Mouse (Mus musculus): Measurements from ENCODE around the gene Pla2g10.
"Not testable (repeated sequence)": the region's sequence is repeated elsewhere in the genome, so short reads cannot be mapped to it uniquely, and the experiment has no call there.

Pla2g10 gene

DNA sequence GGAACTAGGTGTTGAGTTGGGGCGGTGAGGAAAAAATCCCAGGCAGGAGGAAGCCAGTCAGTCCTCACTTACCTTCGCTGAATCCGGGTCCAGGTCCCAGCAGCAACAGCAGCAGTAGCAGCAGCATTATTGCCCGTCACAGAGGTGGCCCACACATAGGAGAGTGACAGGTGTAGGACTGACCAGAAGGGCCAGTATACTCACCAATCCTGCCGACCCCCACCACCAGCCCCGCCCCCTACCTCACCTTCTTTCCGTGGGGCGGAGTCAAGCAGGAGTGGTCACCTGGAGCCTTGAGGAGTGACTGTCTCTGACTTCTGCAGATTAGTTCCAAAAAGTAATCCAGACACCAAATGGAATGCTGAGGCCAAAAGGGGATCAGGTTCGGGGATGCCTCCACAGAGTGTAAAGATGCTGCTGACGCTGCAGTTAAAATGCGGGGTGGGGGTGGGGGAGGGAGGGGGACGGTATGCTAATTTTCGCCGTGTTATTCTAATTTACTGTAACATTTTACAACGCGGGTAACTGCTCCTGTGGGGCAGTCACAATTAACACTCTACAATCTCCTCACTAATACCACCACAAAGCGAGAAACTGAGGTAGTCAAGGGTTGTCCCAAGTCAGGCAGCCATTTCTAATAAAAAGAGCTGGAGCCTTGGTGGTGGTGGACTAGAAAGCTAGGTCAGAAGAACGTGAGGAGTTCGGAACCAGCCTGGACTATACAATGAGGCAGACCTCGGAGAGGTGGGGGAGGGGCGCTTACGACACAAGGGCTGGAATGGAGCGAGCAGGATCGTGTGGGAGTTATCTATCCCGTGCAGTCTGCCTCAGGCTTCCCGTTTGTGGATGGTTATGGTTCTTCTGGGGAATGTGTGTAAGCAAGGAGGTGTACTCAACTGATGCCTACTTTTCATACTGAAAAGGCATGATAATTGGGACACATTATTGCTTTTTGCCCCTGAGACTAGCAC, at the start of gene Pla2g10:
Gene Pla2g10, minus strand, starts transcription at position 699 of the 971 bp plus-strand sequence.
- DNase-seq: peak; percentile 50 to 53

DNA sequence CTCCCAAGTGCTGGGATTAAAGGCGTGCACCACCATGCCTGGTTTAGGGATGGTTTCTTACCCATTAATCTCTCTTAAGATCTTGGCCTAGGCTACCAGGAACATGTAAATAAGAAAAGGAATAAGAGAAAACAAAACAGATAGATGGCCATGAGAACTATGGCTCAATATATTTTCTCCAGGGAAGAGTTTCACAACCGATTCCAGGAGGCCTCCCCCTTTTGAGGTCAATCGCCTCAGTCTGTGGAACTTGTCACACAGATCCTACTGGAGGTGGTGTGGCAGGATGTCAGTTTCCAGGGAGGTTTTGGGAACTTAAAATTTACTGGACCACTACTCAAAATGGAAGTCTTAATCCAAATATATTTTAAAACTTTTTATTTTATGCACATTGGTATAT, 43.9 kb upstream of the Pla2g10 start:
- DNase-seq: not testable (repeated sequence)

DNA sequence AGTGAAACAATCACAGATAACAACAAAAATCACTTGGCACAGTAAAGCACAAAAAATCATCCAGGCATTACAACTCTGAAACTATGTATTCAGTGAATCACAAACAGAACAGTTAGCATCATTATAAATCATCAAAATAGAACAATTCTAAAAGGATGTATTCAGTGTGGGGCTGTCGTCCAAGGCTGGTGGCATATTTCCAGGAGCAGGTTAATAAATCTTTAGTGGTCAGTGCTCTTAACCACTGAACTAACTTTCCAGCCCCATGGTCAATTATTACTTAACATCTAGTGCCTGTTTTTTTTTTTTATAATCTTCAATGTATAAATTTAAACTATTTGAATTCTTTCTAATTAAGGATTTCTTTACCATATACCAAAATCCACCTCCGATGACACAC, 43.2 kb upstream of the Pla2g10 start:
- DNase-seq: peak; percentile 43 to 50

DNA sequence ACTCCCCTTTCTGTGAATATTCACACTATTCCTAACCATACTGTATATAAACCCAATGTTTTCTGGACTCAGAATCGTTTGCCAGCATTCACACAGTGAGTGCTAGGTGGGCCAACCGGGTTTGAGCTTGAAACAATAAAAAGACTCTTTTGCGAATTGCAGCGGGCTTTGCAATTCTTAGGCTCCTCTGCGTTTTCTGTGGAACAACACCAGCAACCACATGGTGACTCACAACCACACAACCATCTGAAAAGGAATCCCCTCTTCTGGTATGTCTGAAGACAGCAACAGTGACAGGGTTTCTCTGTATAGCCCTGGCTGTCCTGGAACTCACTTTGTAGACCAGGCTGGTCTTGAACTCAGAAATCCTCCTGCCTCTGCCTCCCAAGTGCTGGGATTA, 41.3 kb upstream of the Pla2g10 start:
- DNase-seq: not testable (repeated sequence)

DNA sequence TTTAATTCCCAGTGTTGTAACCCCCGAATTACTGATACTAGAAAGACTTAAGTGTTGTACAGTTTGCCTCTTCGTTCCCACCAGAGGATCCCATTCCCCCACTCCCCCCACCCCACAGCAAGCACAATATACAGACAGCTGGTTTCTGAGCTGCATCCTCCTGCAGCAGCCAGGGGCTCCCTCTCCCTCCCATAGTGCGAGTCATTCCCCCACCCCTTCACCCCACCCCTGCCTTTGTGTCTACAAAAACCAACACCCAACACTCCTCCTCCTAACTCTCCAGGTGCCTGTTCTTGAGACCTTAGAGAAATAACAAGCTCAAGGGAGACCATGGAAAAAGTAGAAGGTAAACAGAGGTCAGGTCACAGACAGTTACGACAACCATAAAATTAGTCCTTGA, 40.8 kb upstream of the Pla2g10 start:
- DNase-seq: not testable (repeated sequence)

DNA sequence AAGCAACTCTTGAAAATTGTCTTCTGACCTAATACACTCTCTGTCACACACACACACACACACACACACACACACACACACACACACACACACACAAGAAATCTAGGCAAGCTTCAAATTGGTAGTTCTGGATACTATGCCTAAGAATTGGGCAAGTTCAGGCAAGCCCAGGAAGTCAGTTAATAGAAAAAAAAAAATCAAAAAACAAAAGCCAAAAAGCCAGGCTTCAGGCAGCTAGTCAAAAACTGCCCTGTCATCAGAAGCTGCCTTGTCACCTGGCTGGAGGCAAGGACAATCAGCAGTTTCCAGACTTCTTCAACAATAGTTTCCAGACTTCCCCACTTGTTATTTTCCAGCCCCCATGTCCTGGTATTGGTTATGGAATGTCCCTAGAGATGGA, 35.6 kb upstream of the Pla2g10 start:
- DNase-seq: no peak

DNA sequence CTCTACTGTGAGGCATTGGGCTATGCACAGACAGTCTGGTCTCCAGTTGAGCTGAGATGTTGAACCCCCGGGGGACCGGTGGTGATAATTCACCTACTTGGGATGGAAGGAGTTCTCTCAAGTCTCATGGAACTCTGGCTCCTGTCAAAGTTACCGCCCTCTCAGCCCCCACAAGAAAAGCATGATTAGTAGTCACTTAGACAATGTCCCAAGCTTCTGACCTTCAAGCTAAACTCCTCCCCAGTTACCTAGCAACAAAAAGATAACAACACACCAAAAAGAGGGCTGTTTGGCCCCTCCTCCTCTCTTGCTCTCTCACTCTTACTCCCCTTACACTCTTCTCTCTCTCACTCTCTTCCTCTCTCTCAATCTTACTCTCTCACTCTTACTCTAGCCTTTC, 33.7 kb upstream of the Pla2g10 start:
- no peak for DNase-seq

DNA sequence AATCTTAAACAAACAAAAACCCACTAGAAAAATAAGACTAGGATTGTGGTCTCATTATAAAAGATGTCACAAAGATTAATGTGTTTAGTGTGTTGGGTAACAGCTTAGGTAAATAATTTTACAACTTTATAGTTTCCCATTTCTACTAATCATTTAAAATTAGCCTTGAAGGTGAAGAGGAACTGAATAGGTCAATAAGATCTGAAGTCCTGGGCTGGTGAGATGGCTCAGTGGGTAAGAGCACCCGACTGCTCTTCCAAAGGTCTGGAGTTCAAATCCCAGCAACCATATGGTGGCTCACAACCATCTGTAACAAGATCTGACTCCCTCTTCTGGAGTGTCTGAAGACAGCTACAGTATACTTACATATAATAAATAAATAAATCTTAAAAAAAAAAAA, 32.0 kb upstream of the Pla2g10 start:
- DNase-seq: not testable (repeated sequence)

DNA sequence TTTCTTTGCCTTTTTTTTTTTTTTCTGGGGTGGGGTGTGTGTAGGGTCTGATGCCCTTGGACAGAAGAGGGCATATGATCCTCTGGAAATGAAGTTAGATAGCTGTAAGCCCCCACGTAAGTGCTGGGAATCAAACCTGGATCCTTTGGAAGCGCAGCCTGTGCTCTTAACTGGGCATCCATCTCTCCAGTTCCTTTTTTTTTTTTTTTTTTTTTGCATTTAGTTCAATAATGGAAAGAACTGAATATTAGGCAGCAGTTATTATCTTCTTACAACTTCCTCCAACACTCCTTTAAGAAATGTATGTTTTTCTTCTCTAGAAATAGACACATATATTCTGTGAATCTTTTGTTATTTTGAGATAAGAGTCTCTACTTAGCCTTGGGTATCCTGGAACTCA, 27.0 kb upstream of the Pla2g10 start:
- DNase-seq: no peak

DNA sequence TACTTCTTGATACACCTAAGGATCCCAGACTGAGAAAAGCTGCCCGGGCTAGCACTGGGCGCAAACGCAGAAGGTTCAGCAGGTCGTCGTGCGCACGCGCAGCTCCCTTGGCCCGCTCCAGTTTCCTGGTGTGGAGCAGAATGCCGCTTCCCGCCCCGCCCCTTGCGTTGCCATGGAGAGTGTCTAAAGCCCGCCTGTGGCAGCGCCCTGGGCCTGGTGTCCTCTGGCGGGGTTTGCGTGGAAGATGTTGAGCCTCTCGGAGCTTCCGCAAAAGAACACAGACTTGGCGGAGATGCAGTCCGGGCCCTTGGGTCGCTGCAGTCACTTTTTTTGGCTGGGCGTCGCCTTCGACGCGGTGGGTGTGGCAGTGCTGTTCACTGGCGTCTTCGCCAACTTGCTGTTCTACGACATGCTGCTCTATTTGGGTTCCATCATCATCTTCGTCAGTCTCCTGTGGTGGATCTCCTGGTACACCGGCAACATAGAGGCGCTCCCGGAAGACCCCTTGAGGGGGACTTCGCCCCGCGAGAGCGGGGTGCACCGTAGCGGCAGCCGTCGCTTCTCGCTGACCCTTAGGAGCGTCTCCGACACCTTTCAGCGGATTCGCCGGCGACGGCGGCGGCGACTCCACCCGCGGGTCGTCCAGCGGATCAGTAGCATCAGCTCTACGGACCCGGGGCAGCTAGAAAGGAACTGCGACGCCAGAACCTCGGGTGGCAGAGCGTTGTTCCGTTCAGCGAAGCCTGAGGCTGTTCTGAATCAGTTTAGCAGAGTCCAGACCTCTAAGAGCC, 23.8 kb upstream of the Pla2g10 start:
- peak; percentile 98 for DNase-seq

DNA sequence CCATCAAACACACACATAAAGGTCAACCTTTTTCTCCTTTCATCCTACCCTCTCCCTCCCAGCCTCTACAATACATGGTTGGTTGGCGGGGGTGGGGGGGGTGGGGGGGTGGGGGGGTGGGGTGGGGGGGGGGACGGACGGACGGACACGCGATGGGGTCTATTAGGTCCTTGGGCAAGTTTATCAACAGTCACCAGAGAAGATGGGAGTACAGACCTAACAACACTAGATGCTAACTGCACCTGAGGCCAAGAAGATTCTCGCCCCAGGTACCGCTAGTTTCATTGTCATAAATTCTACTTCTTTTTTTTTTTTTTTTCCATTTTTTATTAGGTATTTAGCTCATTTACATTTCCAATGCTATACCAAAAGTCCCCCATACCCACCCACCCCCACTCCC, 23.2 kb upstream of the Pla2g10 start:
- DNase-seq: no peak

DNA sequence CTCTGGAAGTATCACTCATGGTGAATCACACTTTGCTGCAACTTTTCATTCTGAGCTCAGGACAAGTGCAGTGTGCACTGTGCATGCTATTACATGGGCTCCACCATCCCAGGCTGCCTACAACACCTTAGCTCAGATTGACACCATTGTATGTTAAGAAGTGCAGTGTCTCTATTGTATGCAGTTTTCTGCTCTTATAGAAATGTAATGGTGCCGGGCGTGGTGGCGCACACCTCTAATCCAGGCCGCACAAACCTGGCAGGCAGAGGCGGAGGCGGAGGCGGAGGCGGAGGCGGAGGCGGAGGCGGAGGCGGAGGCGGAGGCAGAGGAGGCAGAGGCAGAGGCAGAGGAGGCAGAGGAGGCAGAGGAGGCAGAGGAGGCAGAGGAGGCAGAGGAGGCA, 19.8 kb upstream of the Pla2g10 start:
- no peak for DNase-seq

DNA sequence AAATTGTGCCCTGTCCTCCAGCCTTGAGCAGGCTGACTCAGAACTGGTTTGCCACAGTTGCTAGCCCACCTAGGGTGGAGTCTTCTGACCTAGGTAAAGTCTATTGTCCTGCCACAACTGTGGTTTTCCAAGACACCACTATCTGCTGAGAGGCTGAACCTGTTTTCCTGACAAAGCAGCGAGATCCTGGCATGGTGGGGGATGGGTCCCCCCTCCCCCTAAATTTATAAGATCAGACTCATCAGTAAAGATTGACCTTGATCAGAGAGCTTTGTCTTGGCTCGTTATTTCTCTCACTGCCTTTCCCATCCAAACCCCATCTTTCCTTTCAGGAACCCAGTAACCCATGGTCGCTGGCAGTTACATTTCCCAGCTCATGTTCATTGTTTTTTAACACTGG, 19.2 kb upstream of the Pla2g10 start:
- no peak for DNase-seq

DNA sequence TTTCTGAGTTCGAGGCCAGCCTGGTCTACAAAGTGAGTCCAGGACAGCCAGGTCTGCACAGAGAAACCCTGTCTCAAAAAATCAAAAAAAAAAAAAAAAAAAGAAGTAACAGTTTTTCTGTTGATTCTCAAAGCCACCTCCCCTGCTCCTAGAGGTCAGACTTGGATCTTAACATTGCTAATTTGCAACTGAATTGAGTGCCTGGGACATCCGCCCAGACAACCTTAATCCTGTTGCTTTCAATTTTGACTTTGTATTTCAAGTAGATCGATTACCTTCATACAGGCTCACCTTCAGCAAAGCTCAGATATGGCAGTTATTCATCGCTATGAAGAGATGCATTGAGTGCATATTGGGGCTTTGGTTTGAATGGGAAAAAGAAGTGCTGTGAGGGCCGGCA, 18.5 kb upstream of the Pla2g10 start:
- DNase-seq: no peak

DNA sequence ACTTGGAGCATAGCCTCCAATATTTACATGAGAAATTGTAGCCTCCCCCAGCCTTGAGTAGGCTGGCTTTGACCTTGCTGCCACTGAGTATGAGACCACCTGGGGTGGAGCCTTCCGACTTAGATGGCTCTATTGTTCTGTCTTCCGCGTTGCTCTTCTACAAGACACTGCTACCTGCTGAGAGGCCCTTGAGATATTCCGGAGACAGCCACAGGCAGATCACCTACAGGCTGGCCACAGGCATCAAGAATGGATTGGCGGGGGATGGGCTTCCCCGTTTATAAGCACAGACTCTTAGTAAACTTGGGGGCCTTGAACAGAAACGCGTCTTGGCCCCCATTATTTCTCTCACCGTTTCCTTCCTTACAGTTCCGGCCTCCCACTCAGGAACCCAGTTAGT, 18.0 kb upstream of the Pla2g10 start:
- DNase-seq: not testable (repeated sequence)

DNA sequence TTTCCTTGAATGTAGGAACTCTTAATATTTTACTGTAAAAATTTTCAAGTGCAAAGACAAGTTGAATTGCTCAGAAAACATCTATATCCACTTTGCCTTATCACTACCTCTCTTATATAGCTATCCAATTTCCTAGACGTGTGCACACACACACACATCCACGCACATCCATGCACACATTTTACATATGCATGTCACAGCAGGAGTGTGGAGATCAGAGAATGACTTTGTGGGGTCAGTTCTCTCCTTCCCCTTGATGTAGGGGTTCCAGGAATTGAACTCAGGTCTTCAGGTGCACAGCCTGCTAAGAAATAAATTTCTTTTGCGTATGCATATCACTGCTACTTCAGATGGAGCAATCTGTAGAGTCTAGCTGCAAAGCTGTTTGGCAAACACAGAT, 17.3 kb upstream of the Pla2g10 start:
- no peak for DNase-seq

DNA sequence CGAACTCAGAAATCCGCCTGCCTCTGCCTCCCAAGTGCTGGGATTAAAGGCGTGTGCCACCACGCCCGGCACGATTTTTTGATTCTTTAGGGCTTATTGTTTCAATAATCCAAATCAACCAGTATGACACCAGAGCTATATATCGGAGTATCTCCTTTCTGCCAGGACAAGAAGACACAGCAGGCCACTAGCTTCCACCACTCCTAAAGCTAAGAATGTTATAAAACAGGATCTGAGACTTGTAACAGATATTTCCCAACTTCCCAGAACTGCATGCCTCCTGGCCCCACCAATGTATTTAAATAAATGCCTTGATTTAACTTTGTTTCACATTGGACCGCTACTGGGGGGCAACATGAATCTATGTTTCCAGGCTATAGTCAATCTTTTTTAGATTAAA, 16.9 kb upstream of the Pla2g10 start:
- no peak for DNase-seq

DNA sequence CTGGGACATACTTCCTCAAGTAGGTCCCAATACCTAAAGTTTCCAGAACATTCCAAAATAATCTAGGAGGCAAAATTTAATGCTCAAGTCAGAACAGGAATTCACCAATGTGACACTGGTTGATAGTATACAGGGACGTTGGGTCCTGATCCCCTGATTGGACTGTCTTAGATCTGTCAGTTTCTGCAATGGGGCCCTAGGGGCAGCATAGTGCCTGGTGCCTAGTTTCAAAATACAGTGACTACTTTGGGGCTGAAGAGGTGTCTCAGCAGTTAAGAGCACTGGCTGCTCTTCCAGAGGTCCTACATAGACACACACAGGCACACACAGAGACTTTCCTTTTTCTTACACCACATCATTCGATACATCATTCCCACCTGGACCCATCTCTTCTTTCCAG, 10.1 kb upstream of the Pla2g10 start:
- no peak for DNase-seq

DNA sequence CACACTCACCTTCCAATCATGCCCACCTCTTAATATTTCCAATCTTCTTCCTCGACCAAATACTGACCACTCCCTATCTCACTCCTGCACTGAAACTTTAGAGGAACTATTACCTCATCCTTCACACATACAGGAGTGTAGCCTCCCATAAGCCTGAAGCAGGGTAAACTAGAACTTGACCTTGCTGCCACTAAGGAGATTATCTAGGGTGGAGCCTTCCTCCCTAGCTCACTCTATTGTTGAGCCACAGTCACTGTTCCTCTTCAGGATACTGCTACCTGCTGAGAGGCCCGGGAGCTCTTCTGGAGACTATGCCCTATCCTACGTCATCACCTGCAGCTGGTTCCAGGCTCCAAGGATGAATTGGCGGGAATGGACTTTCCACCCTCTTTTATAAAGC, 8.3 kb upstream of the Pla2g10 start:
- not testable (repeated sequence) for DNase-seq

DNA sequence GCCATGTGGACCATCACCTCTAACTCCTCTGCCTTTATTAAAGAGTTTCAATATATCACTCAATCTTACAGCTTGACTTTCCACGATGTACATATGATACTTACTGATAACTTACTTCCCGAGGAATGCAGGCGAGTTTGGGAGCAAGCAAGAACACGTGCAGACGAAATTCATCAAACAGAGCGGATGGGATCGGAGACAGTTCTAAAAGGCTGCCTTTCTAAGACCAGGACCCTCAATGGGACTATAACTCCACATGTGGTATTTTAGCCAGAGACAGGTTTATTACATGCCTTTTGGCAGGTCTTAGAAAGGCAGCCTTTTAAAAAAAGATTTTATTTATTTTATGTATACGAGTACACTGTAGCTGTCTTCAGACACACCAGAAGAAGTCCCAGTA, 5.2 kb upstream of the Pla2g10 start:
- DNase-seq: peak in 1 of 2 experiments; percentile 14

DNA sequence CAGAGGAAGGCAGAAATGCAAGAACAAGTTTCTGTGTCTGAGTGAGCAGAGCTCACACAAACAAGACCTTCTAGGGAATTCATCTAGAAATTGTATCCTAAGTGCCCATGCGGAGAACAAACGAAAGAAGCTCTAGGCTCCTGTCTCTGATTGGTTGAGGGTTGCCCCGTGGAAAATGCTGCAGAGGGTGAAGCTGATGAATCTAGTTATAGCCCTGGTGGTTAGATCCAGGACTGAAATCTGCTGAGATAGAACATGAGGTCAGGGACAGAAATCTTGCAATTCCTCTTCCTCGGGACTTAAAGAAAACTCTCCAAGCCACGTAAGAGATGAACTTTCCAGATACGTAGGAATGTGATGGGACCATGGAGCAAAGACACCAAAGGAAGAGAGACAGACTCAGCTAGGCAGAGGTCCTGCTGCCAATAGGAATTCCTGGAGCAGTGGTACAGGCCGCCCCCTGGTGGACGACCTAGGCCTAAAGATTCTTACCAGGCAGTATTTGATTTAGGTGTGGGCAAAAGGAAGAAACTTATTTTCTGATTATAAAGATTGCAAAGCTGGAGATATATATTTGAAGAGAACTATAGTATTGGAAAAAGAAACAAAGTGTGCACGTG, 2.8 kb upstream of the Pla2g10 start:
- DNase-seq: peak; percentile 90 to 91

DNA sequence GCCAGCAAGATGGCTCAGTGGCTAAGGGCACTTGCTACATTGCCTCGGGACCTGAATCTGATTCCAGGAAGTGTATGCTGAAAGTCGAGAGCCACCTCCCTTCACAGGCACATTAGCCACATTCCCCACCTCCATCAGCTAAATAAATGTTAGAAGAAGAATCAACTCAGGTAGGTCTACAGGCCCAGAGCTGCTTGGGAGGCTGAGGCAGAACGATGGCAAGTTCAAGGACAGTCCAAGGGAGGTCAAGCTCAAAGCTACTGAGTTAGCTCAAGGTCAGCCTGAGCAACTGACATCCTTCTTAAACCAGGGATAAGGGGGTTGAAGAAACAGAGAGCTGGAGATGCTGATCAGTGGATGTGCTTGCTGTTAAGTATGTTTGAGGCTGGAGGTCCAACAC, 2.0 kb upstream of the Pla2g10 start:
- no peak for DNase-seq

DNA sequence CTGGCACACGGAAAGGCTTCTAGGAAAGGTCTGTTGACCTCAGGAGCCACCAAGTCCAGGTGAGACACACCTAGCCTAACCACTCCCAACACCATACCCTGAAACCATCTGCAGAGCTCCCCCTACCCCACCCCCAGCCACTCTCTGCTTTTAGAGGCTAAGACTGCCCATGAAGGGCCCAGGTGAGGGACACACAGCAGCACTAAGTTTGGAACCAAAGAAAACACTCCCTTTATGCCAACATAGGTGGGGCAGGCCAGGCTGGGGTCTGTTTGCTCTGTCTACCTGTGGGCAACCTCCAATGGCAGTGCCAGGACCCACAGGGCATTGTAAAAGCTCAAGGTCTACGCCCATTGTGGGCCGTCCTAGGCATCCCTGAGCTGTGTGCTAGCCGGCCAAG, 1.4 kb downstream of the Pla2g10 start:
- DNase-seq: no peak
